24 mouse cellular contexts compared by ENCODE assay signal in genomic region chr3:32684631-32685030, GRCm38 (mm10). TPM values are rescaled to one million over a fixed set of nuclear protein-coding genes. Genes with fewer than 3 reads are reported as not detected.
DNase-seq lines count a peak whose midpoint lies in the region; ATAC-seq lines count a peak whose summit lies in the region.
"Had no signal": no experiment of that assay in that cellular context is flagged by ENCODE, and none has a peak within 500 bp of the region (broad histone marks: within the 10 kb centered on the region; RNA-seq: fewer than 3 reads in every experiment).

No protein-coding gene starts in this region.

- no peak overlapping the region for H3K4me3 ChIP-seq in heart, embryonic 11.5 days (ENCODE audit: low read depth, low read length)
- no peak overlapping the region for H3K4me3 ChIP-seq in heart, embryonic 10.5 days
- H3K4me3 ChIP-seq in brown adipose tissue, adult 24 weeks (ENCODE audit: insufficient read depth, low read depth, low read length) = no peak overlapping the region
- H3K4me3 ChIP-seq: embryonic facial prominence, embryonic 13.5 days; embryonic facial prominence, embryonic 15.5 days; erythroblast, embryonic 14.5 days; forebrain, embryonic 10.5 days; forebrain, embryonic 12.5 days had no signal

- H3K27me3 ChIP-seq in heart, embryonic 11.5 days (ENCODE audit: control insufficient read depth, insufficient read depth, low read length) = no peaks in the 10 kb centered on the region
- no peaks in the 10 kb centered on the region for H3K27me3 ChIP-seq in heart, embryonic 10.5 days (ENCODE audit: insufficient read depth, poor library complexity, severe bottlenecking)
- H3K27me3 ChIP-seq: embryonic facial prominence, embryonic 13.5 days; embryonic facial prominence, embryonic 15.5 days; forebrain, embryonic 12.5 days had no signal

- intact Hi-C loops in heart, postnatal 36 days (cut with DNase I) = no loop called here
- intact Hi-C loops in heart, postnatal 25 days (cut with DNase I) = no loop called here

- H3K4me1 ChIP-seq in heart, embryonic 11.5 days (ENCODE audit: control insufficient read depth, insufficient read depth, low read length) = peaks cover 2% of the 10 kb centered on the region; the same call in 1 of the 2 replicates
- no peaks in the 10 kb centered on the region for H3K4me1 ChIP-seq in heart, embryonic 10.5 days
- H3K4me1 ChIP-seq in brown adipose tissue, adult 24 weeks (ENCODE audit: control insufficient read depth, insufficient read depth, insufficient read length, low read length) = no peaks in the 10 kb centered on the region
- H3K4me1 ChIP-seq: embryonic facial prominence, embryonic 13.5 days; embryonic facial prominence, embryonic 15.5 days; forebrain, embryonic 10.5 days; forebrain, embryonic 12.5 days had no signal

- no peak overlapping the region for H3K4me2 ChIP-seq in heart, embryonic 11.5 days
- H3K4me2 ChIP-seq: embryonic facial prominence, embryonic 13.5 days; embryonic facial prominence, embryonic 15.5 days; forebrain, embryonic 12.5 days had no signal

- no peak overlapping the region for H3K27ac ChIP-seq in heart, embryonic 11.5 days (ENCODE audit: low read depth, low read length)
- H3K27ac ChIP-seq in heart, embryonic 10.5 days = no peak overlapping the region
- H3K27ac ChIP-seq in brown adipose tissue, adult 24 weeks (replicated peaks; ENCODE audit: low read depth, low read length) = peak overlapping the region; percentile 59; the same call in 1 of the 2 replicates
- H3K27ac ChIP-seq: embryonic facial prominence, embryonic 13.5 days; embryonic facial prominence, embryonic 15.5 days; forebrain, embryonic 10.5 days; forebrain, embryonic 12.5 days had no signal

- no peak for ATAC-seq in heart, embryonic 11.5 days (replicated peaks; ENCODE audit: insufficient number of reproducible peaks, low FRiP score, low TSS enrichment)
- ATAC-seq: forebrain, embryonic 14.5 days; forebrain, embryonic 16.5 days had no signal

- no peaks in the 10 kb centered on the region for H3K36me3 ChIP-seq in heart, embryonic 11.5 days (ENCODE audit: control insufficient read depth, insufficient read depth, low read length)
- no peaks in the 10 kb centered on the region for H3K36me3 ChIP-seq in heart, embryonic 10.5 days
- H3K36me3 ChIP-seq: embryonic facial prominence, embryonic 13.5 days; embryonic facial prominence, embryonic 15.5 days; forebrain, embryonic 10.5 days; forebrain, embryonic 12.5 days had no signal

- no peaks in the 10 kb centered on the region for H3K9me3 ChIP-seq in heart, embryonic 11.5 days (replicated peaks; ENCODE audit: control insufficient read depth, low read length)
- no peaks in the 10 kb centered on the region for H3K9me3 ChIP-seq in heart, embryonic 10.5 days
- H3K9me3 ChIP-seq: embryonic facial prominence, embryonic 13.5 days; embryonic facial prominence, embryonic 15.5 days; forebrain, embryonic 10.5 days; forebrain, embryonic 12.5 days had no signal

- no peak overlapping the region for H3K9ac ChIP-seq in heart, embryonic 11.5 days (ENCODE audit: low read depth, low read length)
- H3K9ac ChIP-seq: embryonic facial prominence, embryonic 13.5 days; embryonic facial prominence, embryonic 15.5 days; forebrain, embryonic 12.5 days had no signal

- 70% methylated on average over 3 of the region's 3 CpGs for WGBS in heart, embryonic 11.5 days (ENCODE audit: insufficient replicate concordance)
- WGBS in heart, embryonic 10.5 days = 73% methylated on average over 3 of the region's 3 CpGs

- DNase-seq in heart, adult 11 months = peak; percentile 93
- peak; percentile 21 for DNase-seq in heart, adult 8-10 months (ENCODE audit: low spot score)
- DNase-seq in heart, postnatal 36 days = no peak
- peak; percentile 33 for DNase-seq in heart, embryonic 10.5 days (ENCODE audit: low spot score)
- no peak for DNase-seq in heart, postnatal 25 days (ENCODE audit: low spot score)
- no peak for DNase-seq in cerebellum, postnatal 10 days
- DNase-seq: adrenal gland, adult 2 months; adrenal gland, postnatal 10 days; adrenal gland, postnatal 25 days; cerebellum, adult 11-12 months; cerebellum, adult 2 months; cerebellum, adult 9-10 months; cerebellum, postnatal 14 days; cerebellum, postnatal 36 days; embryo, embryonic 11 days had no signal

RNA-seq across cellular contexts. Expression of gene Actl6a, which starts 21.5 kb away (rescaled TPM):
- polyA plus RNA-seq in heart, embryonic 11.5 days (2014; fragmentation: Nextera tagmentation; extraction: Ambion mirVana) = 110 and 122 TPM in 2 replicates
- total RNA-seq in heart, adult 8-10 months (2022) = 10 to 100 TPM; 17.3 to 26.9 (median 20.3) TPM
- total RNA-seq in heart, postnatal 36 days (2021) = 10 to 100 TPM; 21.8 to 22.4 TPM
- polyA plus RNA-seq in heart, embryonic 10.5 days (2016; fragmentation: Nextera tagmentation; extraction: Ambion mirVana) = 131 and 187 TPM in 2 replicates
- total RNA-seq in heart, postnatal 25 days (2021) = 10 to 100 TPM; 22.3 to 22.6 TPM
- 23.6 and 35.8 TPM in 2 replicates for polyA plus RNA-seq in brown adipose tissue, adult 24 weeks (2012; ENCODE audit: insufficient read depth, insufficient read length, missing spikeins)

RNA-seq across cellular contexts. Expression of gene Ndufb5, which starts 52.2 kb away (rescaled TPM):
- 468 and 475 TPM in 2 replicates for polyA plus RNA-seq in heart, embryonic 11.5 days (2014; fragmentation: Nextera tagmentation; extraction: Ambion mirVana)
- 100 to 1,000 TPM; 836 to 865 (median 854) TPM for total RNA-seq in heart, adult 8-10 months (2022)
- total RNA-seq in heart, postnatal 36 days (2021) = 100 to 1,000 TPM; 896 to 938 TPM
- polyA plus RNA-seq in heart, embryonic 10.5 days (2016; fragmentation: Nextera tagmentation; extraction: Ambion mirVana) = 335 and 408 TPM in 2 replicates
- 100 to 1,000 TPM; 874 to 922 TPM for total RNA-seq in heart, postnatal 25 days (2021)
- polyA plus RNA-seq in brown adipose tissue, adult 24 weeks (2012; ENCODE audit: insufficient read depth, insufficient read length, missing spikeins) = 1,549 and 1,905 TPM in 2 replicates

RNA-seq across cellular contexts. Expression of gene Mrpl47, which starts 52.8 kb away (rescaled TPM):
- 30.5 and 41.2 TPM in 2 replicates for polyA plus RNA-seq in heart, embryonic 11.5 days (2014; fragmentation: Nextera tagmentation; extraction: Ambion mirVana)
- 10 to 100 TPM; 30.1 to 41.5 (median 36.4) TPM for total RNA-seq in heart, adult 8-10 months (2022)
- total RNA-seq in heart, postnatal 36 days (2021) = 10 to 100 TPM; 30.4 to 34.3 TPM
- 32.4 and 40.5 TPM in 2 replicates for polyA plus RNA-seq in heart, embryonic 10.5 days (2016; fragmentation: Nextera tagmentation; extraction: Ambion mirVana)
- total RNA-seq in heart, postnatal 25 days (2021) = 10 to 100 TPM; 37.4 to 38.7 TPM
- polyA plus RNA-seq in brown adipose tissue, adult 24 weeks (2012; ENCODE audit: insufficient read depth, insufficient read length, missing spikeins) = 87.9 and 116 TPM in 2 replicates

Comparison
In these comparisons a context has a peak if more than half of its experiments do, and no peak if none do; other contexts are left out.
1. DNase-seq: peak in heart, adult 11 months (single experiment), heart, adult 8-10 months (single experiment) and heart, embryonic 10.5 days (single experiment); none in heart, postnatal 36 days (0 of 2), heart, postnatal 25 days (single experiment) and cerebellum, postnatal 10 days (0 of 2).